Mouse (Mus musculus): ENCODE data around the gene Etl4. TPM values are rescaled to one million over a fixed set of nuclear protein-coding genes. Genes with fewer than 3 reads are reported as not detected.
A peak's percentile ranks its signal among the peaks of the same experiment; 100 is the strongest.

Gene Etl4
- total RNA-seq (2021): 10 to 100 TPM; 41.5 to 45.9 TPM

DNA sequence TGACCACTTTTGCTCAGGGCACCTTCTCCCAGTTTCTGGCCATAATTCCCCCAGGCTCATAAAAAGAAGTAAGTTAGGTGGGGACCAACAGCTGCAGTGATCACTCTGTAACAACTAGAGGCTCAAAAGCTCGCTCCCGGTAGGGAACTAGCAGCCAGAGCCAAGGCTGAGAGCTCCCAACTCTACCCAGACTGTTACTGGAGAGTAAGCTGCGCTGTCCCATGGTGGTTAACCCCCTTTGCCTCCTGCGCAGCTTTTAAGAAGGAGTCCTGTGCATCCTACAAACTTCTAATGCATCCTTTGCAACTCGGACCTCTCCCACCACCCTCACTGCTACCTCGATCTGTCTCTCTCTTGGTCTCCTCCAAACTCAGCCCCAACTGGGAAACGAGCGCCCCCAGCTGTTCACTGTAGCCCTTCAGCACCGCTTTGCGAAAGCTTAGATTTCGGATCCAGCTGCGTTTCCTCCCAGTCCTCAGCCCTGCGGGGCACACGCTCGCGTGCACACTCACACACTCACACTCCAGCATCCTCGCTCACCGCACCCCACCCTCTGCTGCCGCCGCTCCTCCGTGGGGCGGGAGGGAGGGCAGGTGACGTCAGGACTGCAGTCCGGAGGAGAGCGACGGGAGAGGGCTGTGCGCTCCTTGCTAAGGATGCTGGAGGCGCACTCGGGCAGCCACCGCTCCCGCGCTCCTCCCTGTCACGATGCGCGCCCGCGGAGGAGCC lies at the start of gene Etl4:
TSS of gene Etl4 (plus strand) at position 610 of the 729 bp plus-strand sequence.
- DNase-seq: peak; percentile 20 to 36
- intact Hi-C loops (cut with DNase I): loop anchor here (5.0 kb wide), 1 partner anchor 382 kb away; no protein-coding TSS in a partner anchor

GRCm38 (mm10) chr2:19869167-19869566 lies 40.4 kb upstream of the Etl4 start:
- intact Hi-C loops (cut with DNase I): no loop called here
- DNase-seq: peak in 1 of 2 experiments; percentile 1

DNA sequence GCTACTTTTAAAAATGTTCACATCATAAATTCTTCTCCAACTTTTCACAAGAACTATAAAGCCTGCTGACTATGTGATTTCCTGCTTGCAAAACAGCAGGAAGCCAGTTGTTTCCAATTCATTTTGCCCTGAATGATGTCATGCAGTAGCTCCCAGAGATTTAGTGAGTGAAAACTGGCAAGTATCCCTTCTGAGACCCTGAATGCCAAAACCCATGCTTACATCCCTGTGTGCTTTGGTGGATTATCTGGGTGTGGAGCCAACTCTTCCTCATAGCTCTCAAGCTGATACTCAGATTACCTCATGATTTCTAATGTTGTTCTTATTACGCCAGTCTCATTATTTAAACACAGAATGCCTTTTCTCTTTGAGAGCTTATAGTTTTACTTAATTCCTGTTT lies 37.7 kb upstream of the Etl4 start:
- DNase-seq: peak; percentile 1 to 3
- intact Hi-C loops (cut with DNase I): no loop called here

GRCm38 (mm10) chr2:19890875-19891274 lies 18.7 kb upstream of the Etl4 start:
- intact Hi-C loops (cut with DNase I): no loop called here
- DNase-seq: no peak

DNA sequence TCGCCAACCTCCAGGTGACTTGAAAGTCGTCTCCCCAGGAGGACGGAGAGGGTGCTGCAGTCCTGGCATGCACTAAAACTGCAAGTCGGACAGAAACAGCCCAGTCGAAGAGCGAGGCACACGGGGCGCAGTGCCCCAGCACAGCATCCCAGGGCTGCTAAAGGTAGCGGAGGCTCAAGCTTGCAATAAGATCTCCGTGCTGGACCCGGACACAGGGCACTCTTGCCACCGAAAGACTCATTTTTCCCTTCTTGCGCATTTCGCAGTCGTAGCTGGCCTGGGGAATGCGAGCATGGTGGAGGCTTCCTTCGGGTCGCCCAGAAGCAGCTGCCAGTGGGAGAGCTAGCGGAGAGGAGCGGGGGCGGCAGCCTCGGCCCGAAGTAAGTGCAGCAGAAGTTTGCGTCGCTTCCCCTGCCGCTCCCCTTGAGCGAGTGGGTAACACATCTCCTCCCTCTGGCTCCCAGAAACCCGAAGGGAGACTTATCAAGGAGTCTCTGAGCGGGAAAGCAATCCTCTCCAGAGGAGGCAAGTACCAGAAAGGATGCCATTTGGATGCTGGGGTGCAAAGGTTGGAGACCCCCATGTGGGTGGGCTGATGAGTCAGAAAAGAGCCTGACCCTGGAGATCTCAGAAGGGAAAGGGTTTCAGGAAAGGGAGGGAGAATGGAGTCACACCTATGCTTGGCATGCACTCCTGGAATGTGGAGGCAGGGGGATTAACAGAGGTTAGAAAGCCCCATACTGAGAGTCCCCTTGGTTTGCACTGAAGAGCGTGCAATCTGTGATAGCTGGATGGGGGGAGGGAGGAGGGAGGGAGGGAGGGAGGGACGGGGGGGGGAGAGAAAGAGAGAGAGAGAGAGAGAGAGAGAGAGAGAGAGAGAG lies 560 bp downstream of the Etl4 start:
- intact Hi-C loops (cut with DNase I): loop anchor here (5.0 to 10.0 kb wide), 2 partner anchors 383 to 495 kb away; no protein-coding TSS in a partner anchor
- no peak for DNase-seq

DNA sequence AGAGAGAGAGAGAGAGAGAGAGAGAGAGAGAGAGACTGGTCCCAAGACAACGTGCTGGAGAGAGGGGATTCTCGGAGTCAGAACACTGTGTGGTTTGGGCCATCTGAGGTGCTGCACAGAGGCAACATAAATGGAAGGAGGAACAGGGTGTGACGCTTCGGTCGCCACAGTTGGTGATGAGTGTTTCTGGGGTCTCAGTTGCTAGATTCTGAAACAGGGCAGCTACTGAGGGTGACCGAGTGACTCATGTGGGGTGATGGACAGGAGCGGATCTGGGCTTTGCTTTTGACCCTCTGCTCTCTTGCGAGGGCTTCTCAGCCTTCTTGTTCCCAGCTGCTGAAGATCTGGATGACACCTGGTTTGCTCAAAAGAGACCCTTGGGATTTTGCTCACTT lies 1.2 kb downstream of the Etl4 start:
- DNase-seq: no peak
- intact Hi-C loops (cut with DNase I): loop anchor here (10.0 kb wide), 1 partner anchor 496 kb away; no protein-coding TSS in a partner anchor

DNA sequence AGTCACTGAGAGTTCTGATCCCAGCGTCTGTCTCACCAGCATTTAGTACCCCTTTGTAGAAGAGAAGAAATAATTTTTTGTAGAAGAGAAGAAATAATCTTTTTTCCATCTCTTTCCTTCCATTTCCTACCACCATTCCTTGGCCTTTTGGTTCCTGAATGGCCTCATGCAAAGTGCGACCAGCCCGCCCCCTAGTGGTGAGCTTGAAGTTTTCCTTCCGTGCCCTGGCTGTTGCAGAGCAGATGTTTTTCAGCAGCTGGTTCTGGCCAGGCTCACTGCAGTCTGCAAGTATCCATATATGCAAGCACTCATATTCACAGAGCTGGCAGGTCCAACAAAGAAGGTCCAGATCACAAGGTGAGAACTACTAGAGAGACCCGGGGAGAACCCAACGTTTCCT lies 9.6 kb downstream of the Etl4 start:
- intact Hi-C loops (cut with DNase I): loop anchor here (5.0 to 10.0 kb wide), 3 partner anchors 202 to 504 kb away; no protein-coding TSS in a partner anchor

DNA sequence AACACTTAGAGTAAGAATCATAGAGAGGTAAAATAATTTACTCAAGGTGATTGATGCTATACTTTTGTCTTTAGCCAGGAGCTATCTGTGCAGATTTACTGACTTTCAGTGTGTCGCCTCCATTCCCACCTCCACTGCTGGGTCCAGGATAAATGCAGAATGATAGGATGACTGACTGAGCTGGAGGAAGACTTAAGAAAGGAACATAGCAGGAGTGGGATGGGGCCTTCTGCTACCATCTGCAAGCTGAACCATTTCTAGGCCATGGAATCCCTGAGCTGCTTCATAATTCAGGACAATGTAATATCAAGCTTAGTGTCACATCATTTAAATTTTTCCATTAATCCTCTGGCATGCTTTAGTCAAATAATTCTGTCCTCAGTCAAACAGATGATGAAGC lies 20.4 kb downstream of the Etl4 start:
- no peak for DNase-seq
- intact Hi-C loops (cut with DNase I): no loop called here

More for the DNA sequence above, 9.6 kb downstream of the Etl4 start:
- peak; percentile 56 to 77 for DNase-seq

GRCm38 (mm10) chr2:19933836-19934235 lies 24.3 kb downstream of the Etl4 start:
- DNase-seq: no peak
- intact Hi-C loops (cut with DNase I): no loop called here

- intact Hi-C loops (cut with DNase I): no loop called here
- no peak for DNase-seq
These were observed 35.6 kb downstream of the Etl4 start for GRCm38 (mm10) chr2:19945205-19945604.

DNA sequence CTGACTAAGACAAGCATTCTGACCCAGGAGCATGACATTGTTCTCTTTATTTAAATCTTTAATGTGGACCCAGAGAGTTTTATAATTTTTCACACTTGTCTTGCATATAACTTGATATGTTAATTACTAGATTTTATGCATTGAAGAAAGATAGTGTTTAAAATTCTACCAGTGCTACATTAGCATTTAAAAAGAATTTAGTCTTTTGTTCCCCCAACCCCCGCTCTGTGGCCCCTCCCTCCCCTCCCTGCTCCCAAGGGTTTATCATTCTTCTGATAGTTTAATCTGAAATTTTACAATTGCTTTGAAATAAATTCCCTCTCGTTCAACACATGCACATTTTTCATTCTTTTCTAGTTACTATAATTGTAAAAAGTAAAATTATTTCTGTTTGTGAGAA lies 43.4 kb downstream of the Etl4 start:
- intact Hi-C loops (cut with DNase I): no loop called here
- DNase-seq: no peak

DNA sequence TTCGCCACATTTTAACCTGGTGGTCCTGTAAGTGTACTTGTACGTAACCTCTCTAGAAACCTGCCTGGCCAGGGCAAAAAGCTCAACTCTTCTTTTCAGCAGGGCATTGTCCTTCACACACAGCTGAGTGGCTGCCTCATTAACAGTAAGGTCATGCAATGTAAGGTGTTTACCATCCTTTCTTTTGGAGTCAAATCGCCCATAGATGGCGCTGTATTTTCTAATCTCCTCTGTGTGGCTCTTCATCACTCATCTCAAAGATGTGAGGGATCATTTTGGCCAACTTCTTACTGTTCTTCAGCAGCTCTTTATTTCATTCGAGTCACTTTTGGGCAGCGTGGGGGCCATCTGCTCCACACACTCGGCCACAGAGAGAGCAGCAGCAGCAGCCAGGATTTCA lies 56.9 kb downstream of the Etl4 start:
- DNase-seq: no peak
- intact Hi-C loops (cut with DNase I): no loop called here

GRCm38 (mm10) chr2:20037671-20038070 lies 128.1 kb downstream of the Etl4 start:
- no peak for DNase-seq
- intact Hi-C loops (cut with DNase I): no loop called here

- intact Hi-C loops (cut with DNase I): no loop called here
- no peak for DNase-seq
These were observed 162.8 kb downstream of the Etl4 start for GRCm38 (mm10) chr2:20072377-20072776.

DNA sequence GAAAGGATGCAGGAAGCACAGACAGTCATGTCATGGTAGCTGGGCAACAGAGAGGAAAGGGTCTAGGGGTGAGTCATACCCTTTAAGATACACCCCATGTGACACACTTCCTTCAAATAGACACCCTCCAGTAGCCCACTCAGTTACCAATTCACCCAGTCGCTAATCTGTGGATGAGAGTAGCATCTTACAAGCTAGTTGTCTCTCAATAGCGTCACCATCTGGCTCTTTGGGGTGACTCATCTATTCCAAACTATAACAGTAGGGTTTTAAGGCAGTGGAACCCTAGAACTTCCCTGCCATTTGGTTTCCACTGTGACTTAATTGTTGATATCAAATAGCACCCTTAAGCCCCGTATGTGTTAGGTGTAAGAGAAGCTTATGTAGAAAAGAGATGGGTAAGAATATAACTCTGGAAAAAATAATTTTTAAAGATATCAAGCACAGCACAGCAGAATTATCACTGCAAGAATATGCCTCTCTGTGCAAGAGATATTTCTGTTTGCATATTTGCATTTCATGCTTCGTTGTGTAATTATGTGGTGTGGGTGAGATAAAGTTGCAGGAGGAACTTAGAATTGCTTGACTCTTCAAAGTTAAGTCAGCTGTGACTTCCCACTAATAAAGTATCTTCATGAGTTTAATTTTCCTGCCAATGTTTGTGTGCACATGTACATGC lies 166.7 kb downstream of the Etl4 start:
- intact Hi-C loops (cut with DNase I): no loop called here

GRCm38 (mm10) chr2:20084781-20085180 lies 175.2 kb downstream of the Etl4 start:
- intact Hi-C loops (cut with DNase I): no loop called here

More for the DNA sequence above, 166.7 kb downstream of the Etl4 start:
- no peak for DNase-seq

GRCm38 (mm10) chr2:20105456-20105855 lies 195.9 kb downstream of the Etl4 start:
- intact Hi-C loops (cut with DNase I): no loop called here
- no peak for DNase-seq

More at GRCm38 (mm10) chr2:20084781-20085180, 175.2 kb downstream of the Etl4 start:
- DNase-seq: no peak

GRCm38 (mm10) chr2:20111703-20112102 lies 202.1 kb downstream of the Etl4 start:
- no peak for DNase-seq
- intact Hi-C loops (cut with DNase I): no loop called here

DNA sequence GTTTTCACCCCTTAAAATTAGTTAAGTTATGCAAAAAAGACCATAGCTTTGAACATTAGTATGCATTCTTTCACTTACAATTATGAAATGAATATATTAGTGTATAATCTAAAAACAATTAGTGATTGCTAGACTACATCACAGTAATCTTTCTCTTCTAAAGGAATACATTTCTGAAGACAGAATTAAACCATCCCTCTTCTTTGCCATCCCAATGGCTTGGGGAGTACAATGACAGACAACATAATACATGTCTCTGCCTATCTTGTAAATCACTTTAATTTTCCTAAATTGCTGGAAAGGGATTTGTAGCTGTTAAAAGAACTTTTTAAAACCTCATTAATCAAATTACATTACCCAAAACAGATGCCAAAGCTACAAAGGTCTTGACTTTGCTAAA lies 216.3 kb downstream of the Etl4 start:
- no peak for DNase-seq
- intact Hi-C loops (cut with DNase I): loop anchor here (10.0 kb wide), 2 partner anchors 549 to 649 kb away; no protein-coding TSS in a partner anchor

GRCm38 (mm10) chr2:20131792-20132191 lies 222.2 kb downstream of the Etl4 start:
- peak; percentile 4 to 12 for DNase-seq
- intact Hi-C loops (cut with DNase I): loop anchor here (5.0 kb wide), 1 partner anchor 361 kb away; no protein-coding TSS in a partner anchor

GRCm38 (mm10) chr2:20138426-20138825 lies 228.8 kb downstream of the Etl4 start:
- intact Hi-C loops (cut with DNase I): loop anchor here (5.0 kb wide), 1 partner anchor 479 kb away; no protein-coding TSS in a partner anchor
- DNase-seq: no peak
